Mouse (Mus musculus) bone marrow macrophage, adult 2 months (primary cell): Measurements from ENCODE around the gene Dhx37.

Experiments used
- CTCF ChIP-seq: IDR thresholded peaks from 2 replicates; pipeline ENCODE4 v1.5.1; 2012; ENCODE audit warnings: low read depth, mild to moderate bottlenecking, low read length, moderate library complexity
- POLR2A ChIP-seq: IDR thresholded peaks from 2 replicates; pipeline ENCODE4 v1.6.1; 2012; ENCODE audit warnings: mild to moderate bottlenecking, low read depth, low read length, borderline replicate concordance

DNA sequence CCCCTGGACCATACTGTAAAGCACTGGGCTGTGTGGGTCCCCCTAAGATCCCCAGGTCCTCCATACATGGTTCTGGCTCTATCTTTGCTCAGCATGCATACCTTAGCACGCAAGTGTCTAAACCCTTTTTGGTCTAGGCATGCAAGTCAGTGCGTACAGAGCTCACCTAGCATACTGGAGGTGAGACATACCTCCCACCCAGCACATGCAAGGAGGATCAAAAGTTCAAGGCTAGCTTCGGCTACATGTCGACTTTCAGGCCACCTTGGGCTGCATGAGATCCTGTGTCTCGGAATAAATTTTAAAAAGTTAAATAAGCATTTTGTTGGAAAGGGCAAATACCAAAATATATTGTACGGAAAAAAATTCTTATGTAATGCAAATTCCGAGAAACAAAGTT lies 31.3 kb upstream of the Dhx37 start:
- TF ChIP-seq CTCF = no peak
- TF ChIP-seq POLR2A = no peak
